Mouse (Mus musculus): ENCODE measurements around the gene Gata5. TPM values are rescaled to one million over a fixed set of nuclear protein-coding genes. Genes with fewer than 3 reads are reported as not detected.
A peak's percentile ranks its signal among the peaks of the same experiment; 100 is the strongest.

Gene Gata5
- polyA plus RNA-seq, 1 experiment from 2014 or later = 5.4 TPM

GRCm38 (mm10) chr2:180275836-180276235 lies 58.7 kb downstream of the Gata5 start:
- peak overlapping the region; percentile 85 for H3K27ac ChIP-seq (ENCODE audit: low read length)
- ATAC-seq (ENCODE audit: insufficient number of reproducible peaks, insufficient read depth, low FRiP score, low read depth) = peak; percentile 66
- H3K9ac ChIP-seq (replicated peaks; ENCODE audit: low read depth, low read length) = no peak overlapping the region
- peak overlapping the region; percentile 26; the same call in 1 of the 2 replicates for H3K4me2 ChIP-seq (replicated peaks; ENCODE audit: low read depth, low read length)
- H3K9me3 ChIP-seq (ENCODE audit: control insufficient read depth, low read depth, low read length) = no peaks in the 10 kb centered on the region
- H3K27me3 ChIP-seq (ENCODE audit: control insufficient read depth, insufficient read depth, low read length) = no peaks in the 10 kb centered on the region
- peaks cover 24% of the 10 kb centered on the region; the same call in 1 of the 2 replicates for H3K4me1 ChIP-seq (ENCODE audit: control insufficient read depth, insufficient read depth, low read length)
- 0% methylated on average over 8 of the region's 8 CpGs for WGBS
- no peak overlapping the region for H3K4me3 ChIP-seq (ENCODE audit: low read depth, low read length)
- H3K36me3 ChIP-seq (ENCODE audit: control insufficient read depth, insufficient read depth, low read length) = no peaks in the 10 kb centered on the region; the same call in 1 of the 2 replicates

Other genes starting within 250 kb of the Gata5 start
- not detected in 2 replicates for gene Hrh3, start 230.2 kb downstream of the Gata5 start, polyA plus RNA-seq (2014; fragmentation: Nextera tagmentation; extraction: Ambion mirVana)
- 37.1 and 38.2 TPM in 2 replicates for gene Osbpl2, start 215.4 kb downstream of the Gata5 start, polyA plus RNA-seq (2014; fragmentation: Nextera tagmentation; extraction: Ambion mirVana)
- gene Adrm1, start 163.2 kb downstream of the Gata5 start, polyA plus RNA-seq (2014; fragmentation: Nextera tagmentation; extraction: Ambion mirVana) = 134 and 138 TPM in 2 replicates
- gene Lama5, start 108.8 kb downstream of the Gata5 start, polyA plus RNA-seq (2014; fragmentation: Nextera tagmentation; extraction: Ambion mirVana) = 64.0 and 70.9 TPM in 2 replicates
- gene Rps21, start 77.3 kb downstream of the Gata5 start, polyA plus RNA-seq (2014; fragmentation: Nextera tagmentation; extraction: Ambion mirVana) = 734 and 745 TPM in 2 replicates
- gene Cables2, start 61.2 kb downstream of the Gata5 start, polyA plus RNA-seq (2014; fragmentation: Nextera tagmentation; extraction: Ambion mirVana) = 15.5 and 20.4 TPM in 2 replicates
- gene Rbbp8nl, start 44.8 kb downstream of the Gata5 start, polyA plus RNA-seq (2014; fragmentation: Nextera tagmentation; extraction: Ambion mirVana) = 3.1 TPM in 2 replicates
- 3.1 and 3.4 TPM in 2 replicates for gene Slco4a1, start 121.5 kb upstream of the Gata5 start, polyA plus RNA-seq (2014; fragmentation: Nextera tagmentation; extraction: Ambion mirVana)
- gene Ntsr1, start 165.3 kb upstream of the Gata5 start, polyA plus RNA-seq (2014; fragmentation: Nextera tagmentation; extraction: Ambion mirVana) = 1.7 and 2.0 TPM in 2 replicates
- gene Mrgbp, start 246.6 kb upstream of the Gata5 start, polyA plus RNA-seq (2014; fragmentation: Nextera tagmentation; extraction: Ambion mirVana) = 28.9 and 31.1 TPM in 2 replicates

Measured in stomach, embryonic 14.5 days (tissue).